Mouse (Mus musculus) thymus, adult 2 months (tissue): Measurements from ENCODE around the gene Akap5.

Experiments used
- CTCF ChIP-seq: fragments of 200-500 bp; IDR thresholded peaks from 2 replicates; pipeline ENCODE4 v1.5.1; 2012; ENCODE audit warnings: mild to moderate bottlenecking, control low read depth, low read length, moderate library complexity, borderline replicate concordance; ENCODE audit not compliant: control insufficient read depth, poor library complexity, insufficient read depth; ENCODE audit errors: extremely low read depth
- POLR2A ChIP-seq: fragments of 200-500 bp; IDR thresholded peaks from 2 replicates; pipeline ENCODE4 v1.6.1; 2012; ENCODE audit warnings: mild to moderate bottlenecking, low read length, control low read depth, moderate library complexity; ENCODE audit not compliant: control insufficient read depth, poor library complexity, insufficient read depth; ENCODE audit errors: extremely low read depth

DNA sequence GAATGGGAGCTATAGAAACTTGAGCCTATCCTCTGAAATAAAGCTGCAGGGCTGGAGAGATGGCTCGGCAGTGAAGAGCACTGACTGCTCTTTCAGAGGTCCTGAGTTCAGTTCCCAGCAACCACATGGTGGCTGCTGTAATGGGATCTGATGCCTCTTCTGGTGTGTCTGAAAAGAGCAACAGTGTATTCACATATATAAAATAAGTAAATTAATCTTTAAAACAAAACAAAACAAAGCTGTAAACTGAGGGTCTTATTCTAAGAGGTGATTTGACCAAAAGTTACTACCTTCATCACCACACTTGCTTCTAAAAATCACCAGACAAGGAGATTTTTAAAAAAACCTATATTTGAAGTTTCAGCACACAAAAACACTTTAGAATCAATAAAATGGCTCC, 36.2 kb downstream of the Akap5 start:
- no peak for TF ChIP-seq CTCF
- TF ChIP-seq POLR2A, result no peak
